Mouse (Mus musculus) lung, postnatal 0 days (tissue): ENCODE data around the gene Slc24a3.

ENCODE experiments used
- CTCF ChIP-seq: IDR thresholded peaks from 2 replicates; pipeline ENCODE4 v1.5.1; 2016; ENCODE audit warnings: antibody characterized with exemption, mild to moderate bottlenecking
- EP300 ChIP-seq: IDR thresholded peaks from 2 replicates; pipeline ENCODE4 v1.6.1; 2016; ENCODE audit warnings: antibody characterized with exemption, mild to moderate bottlenecking, control low read depth

GRCm38 (mm10) chr2:145225640-145226039, 58.1 kb downstream of the Slc24a3 start:
- no peak for TF ChIP-seq EP300
- no peak for TF ChIP-seq CTCF
